Mouse (Mus musculus): ENCODE measurements around the gene Lyrm1. TPM values are rescaled to one million over a fixed set of nuclear protein-coding genes. Genes with fewer than 3 reads are reported as not detected.
A peak's percentile ranks its signal among the peaks of the same experiment; 100 is the strongest.

Gene Lyrm1
- total and polyA plus RNA-seq, 3 experiments, result 5.9 to 9.6 (median 9.1) TPM

DNA sequence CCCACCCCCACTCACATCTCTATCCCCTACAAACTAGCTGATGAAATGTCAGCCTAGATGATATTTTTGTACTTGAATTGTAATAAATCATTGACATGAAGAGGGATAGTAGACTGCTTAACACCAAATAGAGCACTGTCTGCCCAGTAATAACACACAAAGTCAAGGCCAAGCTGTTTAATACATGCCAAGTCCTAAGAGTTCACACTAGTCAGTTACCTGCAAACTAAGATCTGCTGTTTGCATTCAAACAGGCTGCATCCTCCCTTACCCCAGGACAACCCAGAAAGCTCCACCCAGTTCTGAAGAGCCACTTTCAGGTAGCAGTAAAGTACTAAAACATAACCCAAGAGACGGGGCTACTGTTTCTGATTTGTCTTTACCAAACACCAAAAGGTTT lies 3.5 kb upstream of the Lyrm1 start:
- DNase-seq, result no peak
- Histone ChIP-seq H3K27me3 (ENCODE audit: control insufficient read depth, insufficient read depth, low read length) (no peaks in the 10 kb centered on the region), H3K4me1 (ENCODE audit: control insufficient read depth, insufficient read depth, low read length) (peaks cover 1% of the 10 kb centered on the region; the same call in 1 of the 2 replicates), H3K36me3 (ENCODE audit: control insufficient read depth, insufficient read depth, low read length) (peaks cover 12% of the 10 kb centered on the region), H3K4me3 (no peak overlapping the region), H3K9ac (ENCODE audit: low read depth, low read length) (no peak overlapping the region), H3K79me2 (replicated peaks; ENCODE audit: control insufficient read depth, insufficient read depth, low read length) (no peaks in the 10 kb centered on the region), H3K27ac (no peak overlapping the region)
- WGBS, result 93% methylated on average over 1 of the region's 1 CpGs
- intact Hi-C loops (cut with DNase I), result no loop called here
- TF ChIP-seq EP300 (IDR thresholded peaks at IDR 0.05; ENCODE audit: insufficient read depth, low read depth, low read length) (no peak), CTCF (IDR thresholded peaks at IDR 0.05) (no peak), POLR2A (IDR thresholded peaks at IDR 0.05; ENCODE audit: insufficient read depth, low read depth, low read length) (no peak)

DNA sequence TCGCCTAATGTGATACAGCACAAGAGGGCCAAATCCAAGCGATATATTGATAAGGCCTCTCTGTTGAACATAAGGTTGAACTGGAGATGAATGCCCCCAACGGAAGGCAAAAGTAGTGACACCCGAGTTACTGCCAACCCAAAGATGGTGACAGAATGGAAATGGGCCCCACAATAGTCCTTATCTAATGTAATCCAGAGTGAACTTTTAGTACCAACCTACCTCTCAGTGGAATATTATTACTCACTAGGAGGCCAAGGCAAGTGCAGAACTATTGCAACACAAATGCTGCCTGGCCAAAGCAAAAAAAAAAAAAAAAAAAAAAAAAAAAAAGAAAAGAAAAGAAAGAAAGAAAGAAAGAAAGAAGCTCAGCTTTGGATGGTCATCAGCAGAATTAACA lies 2.9 kb upstream of the Lyrm1 start:
- Histone ChIP-seq H3K9ac (ENCODE audit: low read depth, low read length) (no peak overlapping the region), H3K27ac (no peak overlapping the region), H3K4me1 (ENCODE audit: control insufficient read depth, insufficient read depth, low read length) (peaks cover 1% of the 10 kb centered on the region; the same call in 1 of the 2 replicates), H3K79me2 (replicated peaks; ENCODE audit: control insufficient read depth, insufficient read depth, low read length) (no peaks in the 10 kb centered on the region), H3K27me3 (ENCODE audit: control insufficient read depth, insufficient read depth, low read length) (no peaks in the 10 kb centered on the region), H3K4me3 (no peak overlapping the region), H3K36me3 (ENCODE audit: control insufficient read depth, insufficient read depth, low read length) (peaks cover 10% of the 10 kb centered on the region)
- intact Hi-C loops (cut with DNase I), result no loop called here
- no peak for DNase-seq
- 83% methylated on average over 4 of the region's 4 CpGs for WGBS
- no peak for TF ChIP-seq EP300 (IDR thresholded peaks at IDR 0.05; ENCODE audit: insufficient read depth, low read depth, low read length)
- TF ChIP-seq POLR2A (IDR thresholded peaks at IDR 0.05; ENCODE audit: insufficient read depth, low read depth, low read length), result no peak
- no peak for TF ChIP-seq CTCF (IDR thresholded peaks at IDR 0.05)

DNA sequence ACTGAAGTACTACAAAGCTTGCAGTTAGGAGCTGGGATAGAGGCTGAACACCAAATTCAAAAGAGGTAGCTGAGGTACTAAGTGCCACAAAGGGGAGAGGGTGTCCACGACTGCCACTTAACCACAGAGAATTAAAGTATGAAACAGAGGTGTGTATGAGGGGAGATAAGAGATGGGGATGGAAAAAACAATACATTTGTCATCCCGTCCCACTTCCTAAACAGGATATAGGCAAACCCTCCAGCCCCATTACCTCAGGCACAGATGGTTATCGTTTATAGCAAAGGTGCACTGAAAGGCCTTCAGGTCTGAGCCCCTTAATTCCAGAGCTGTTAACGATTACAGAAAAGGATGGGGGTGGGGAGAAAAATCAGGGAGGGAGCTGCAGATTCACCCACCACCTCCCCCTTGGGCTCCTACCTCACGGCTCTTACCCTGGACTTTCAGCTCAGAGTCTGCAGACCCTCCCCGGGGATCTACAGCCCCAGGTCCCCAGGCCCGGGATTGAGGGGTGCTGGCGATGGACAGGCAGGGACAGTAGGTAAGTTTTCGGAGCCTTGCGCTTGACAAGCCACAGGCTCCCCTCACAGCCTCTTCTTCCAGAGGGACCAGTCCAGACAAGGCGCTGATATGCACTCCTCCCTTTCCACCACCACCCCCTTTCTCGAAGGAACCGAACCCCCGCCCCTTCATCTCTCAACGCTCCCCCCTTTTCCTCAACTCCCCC lies 680 bp upstream of the Lyrm1 start:
- Histone ChIP-seq H3K79me2 (replicated peaks; ENCODE audit: control insufficient read depth, insufficient read depth, low read length) (no peaks in the 10 kb centered on the region), H3K27me3 (ENCODE audit: control insufficient read depth, insufficient read depth, low read length) (no peaks in the 10 kb centered on the region), H3K27ac (peak overlapping the region; percentile 100), H3K9ac (ENCODE audit: low read depth, low read length) (peak overlapping the region; percentile 73), H3K4me1 (ENCODE audit: control insufficient read depth, insufficient read depth, low read length) (peaks cover 1% of the 10 kb centered on the region; the same call in 1 of the 2 replicates), H3K36me3 (ENCODE audit: control insufficient read depth, insufficient read depth, low read length) (peaks cover 6% of the 10 kb centered on the region), H3K4me3 (peak overlapping the region; percentile 78)
- 2% methylated on average over 14 of the region's 15 CpGs for WGBS
- intact Hi-C loops (cut with DNase I), result loop anchor here (5.0 kb wide), 1 partner anchor 67 kb away; no protein-coding TSS in a partner anchor
- TF ChIP-seq POLR2A (IDR thresholded peaks at IDR 0.05; ENCODE audit: insufficient read depth, low read depth, low read length) (no peak), CTCF (IDR thresholded peaks at IDR 0.05) (no peak), EP300 (IDR thresholded peaks at IDR 0.05; ENCODE audit: insufficient read depth, low read depth, low read length) (no peak)
- DNase-seq, result no peak

DNA sequence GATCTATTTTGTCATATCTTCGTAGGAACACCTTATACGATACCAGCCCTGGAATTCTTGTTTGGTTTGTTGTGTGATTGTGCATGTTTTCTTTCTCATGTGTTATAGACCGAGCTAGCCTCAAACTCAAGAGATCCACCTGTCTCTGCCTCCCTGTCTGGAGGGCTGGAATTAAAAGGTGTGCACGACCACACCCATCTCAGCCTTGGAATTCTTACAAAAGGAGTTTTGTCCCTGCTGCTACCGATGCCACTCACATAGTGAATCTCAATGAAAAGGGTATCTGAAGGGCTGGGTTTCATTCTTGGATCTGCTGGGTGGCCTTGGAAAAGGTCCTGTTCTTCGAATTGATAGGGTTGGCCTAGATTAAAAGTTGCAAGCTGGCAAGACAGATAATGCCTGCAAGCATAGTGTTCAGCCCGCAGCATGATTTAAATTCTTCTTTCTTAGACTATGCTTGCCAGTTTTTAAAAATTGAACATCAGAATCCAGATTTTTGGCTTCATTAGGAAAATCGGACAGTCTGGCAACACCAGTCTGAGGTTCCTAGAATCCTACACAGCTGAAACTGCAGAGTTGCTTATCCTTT lies 2.0 kb downstream of the Lyrm1 start:
- DNase-seq, result no peak
- no peaks in the 10 kb centered on the region for H3K27me3 ChIP-seq (ENCODE audit: control insufficient read depth, insufficient read depth, low read length)
- 0 out of 2 replicates have a peak, but pooled peaks cover 1% of the 10 kb centered on the region for H3K4me1 ChIP-seq (ENCODE audit: control insufficient read depth, insufficient read depth, low read length)
- no peaks in the 10 kb centered on the region for H3K79me2 ChIP-seq (replicated peaks; ENCODE audit: control insufficient read depth, insufficient read depth, low read length)
- WGBS, result 79% methylated on average over 8 of the region's 8 CpGs
- no peak overlapping the region for H3K27ac ChIP-seq
- TF ChIP-seq CTCF (IDR thresholded peaks at IDR 0.05), result no peak
- TF ChIP-seq EP300 (IDR thresholded peaks at IDR 0.05; ENCODE audit: insufficient read depth, low read depth, low read length), result no peak
- no peak for TF ChIP-seq POLR2A (IDR thresholded peaks at IDR 0.05; ENCODE audit: insufficient read depth, low read depth, low read length)
- intact Hi-C loops (cut with DNase I), result loop anchor here (5.0 kb wide), 1 partner anchor 65 kb away; no protein-coding TSS in a partner anchor
- H3K36me3 ChIP-seq (ENCODE audit: control insufficient read depth, insufficient read depth, low read length), result peaks cover 6% of the 10 kb centered on the region
- H3K4me3 ChIP-seq, result no peak overlapping the region
- H3K9ac ChIP-seq (ENCODE audit: low read depth, low read length), result no peak overlapping the region

DNA sequence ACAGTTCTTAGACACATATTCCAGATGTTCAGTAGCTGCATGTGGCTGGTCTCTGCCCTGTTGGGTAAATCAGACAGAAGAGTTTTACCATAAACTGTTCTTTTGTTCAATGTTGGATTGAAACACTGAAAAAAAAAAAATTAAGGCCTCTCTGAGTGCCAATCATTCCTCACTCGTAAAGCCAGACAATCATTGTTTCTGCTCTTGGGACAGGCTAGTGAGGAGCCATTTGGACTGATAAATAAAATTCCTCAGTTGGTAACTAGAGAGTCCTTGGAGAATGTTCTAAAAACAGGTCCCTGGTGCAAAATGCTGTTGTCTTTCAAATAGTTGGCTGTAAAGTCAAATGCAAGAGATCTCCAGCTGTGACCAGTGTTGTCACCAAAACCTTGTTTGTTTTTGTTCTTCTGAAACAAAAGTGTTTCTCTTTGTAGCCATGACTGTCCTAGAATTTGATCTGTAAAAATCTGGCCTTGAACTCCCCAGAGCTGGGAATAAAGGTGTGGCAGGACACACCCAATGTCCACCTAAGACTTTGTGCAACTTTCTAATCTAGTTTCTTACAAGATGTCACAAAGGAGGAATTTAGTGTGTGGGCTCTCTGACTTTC lies 2.7 kb downstream of the Lyrm1 start:
- H3K4me3 ChIP-seq, result no peak overlapping the region
- peaks cover 4% of the 10 kb centered on the region for H3K36me3 ChIP-seq (ENCODE audit: control insufficient read depth, insufficient read depth, low read length)
- no peak overlapping the region for H3K9ac ChIP-seq (ENCODE audit: low read depth, low read length)
- 45% methylated on average over 1 of the region's 1 CpGs for WGBS
- DNase-seq, result no peak
- H3K4me1 ChIP-seq (ENCODE audit: control insufficient read depth, insufficient read depth, low read length), result 0 out of 2 replicates have a peak, but pooled peaks cover 1% of the 10 kb centered on the region
- H3K27ac ChIP-seq, result 0 out of 2 replicates have a peak overlapping the region, but pooled peaks have one; percentile 7
- no peaks in the 10 kb centered on the region for H3K79me2 ChIP-seq (replicated peaks; ENCODE audit: control insufficient read depth, insufficient read depth, low read length)
- no peak for TF ChIP-seq POLR2A (IDR thresholded peaks at IDR 0.05; ENCODE audit: insufficient read depth, low read depth, low read length)
- no peak for TF ChIP-seq CTCF (IDR thresholded peaks at IDR 0.05)
- no peak for TF ChIP-seq EP300 (IDR thresholded peaks at IDR 0.05; ENCODE audit: insufficient read depth, low read depth, low read length)
- H3K27me3 ChIP-seq (ENCODE audit: control insufficient read depth, insufficient read depth, low read length), result no peaks in the 10 kb centered on the region
- intact Hi-C loops (cut with DNase I), result loop anchor here (5.0 kb wide), 1 partner anchor 64 kb away; no protein-coding TSS in a partner anchor

All from heart, adult 2 months (tissue).